Mouse (Mus musculus) liver, embryonic 14.5 days (tissue): Measurements from ENCODE around the gene Tmem143.

Source experiments
- CTCF ChIP-seq: IDR thresholded peaks from 2 replicates; pipeline ENCODE4 v1.5.1; 2016; ENCODE audit warnings: antibody characterized with exemption, low read depth, control low read depth
- EP300 ChIP-seq: IDR thresholded peaks from 2 replicates; pipeline ENCODE4 v1.6.1; 2016; ENCODE audit warnings: antibody characterized with exemption, low read depth

GRCm38 (mm10) chr7:45859008-45859407 is 37.7 kb upstream of the Tmem143 start:
- TF ChIP-seq CTCF (no peak), EP300 (no peak)
